Mouse (Mus musculus) stomach, postnatal 0 days (tissue): ENCODE measurements at regions not wholly inside any gene's neighbourhood (a gene's known extent, or its start where the extent isn't known, plus 50 kb on each side); places are given as distances from the start of the nearest gene placed in this dataset.
A peak's percentile ranks its signal among the peaks of the same experiment; 100 is the strongest.

ENCODE experiments used
- ATAC-seq: fragments of 200-750 bp; cut with Nextera tagmentation; 2 replicates; pipeline ENCODE4 v1.8.0; 2017; ENCODE audit not compliant: low FRiP score, low TSS enrichment
- DNase-seq: peaks from one replicate; pipeline ENCODE4 v3.0.0-alpha.2; 2016; ENCODE audit warnings: low spot score
- H3K27ac ChIP-seq: fragments of 300-500 bp; sonication (generic); replicated peaks from 2 replicates; pipeline ENCODE4 v1.5.1; 2014; ENCODE audit warnings: mild to moderate bottlenecking, control low read depth
- H3K27me3 ChIP-seq: fragments of 300-500 bp; sonication (generic); 2 replicates; pipeline ENCODE4 v1.6.1; 2014; ENCODE audit warnings: low read length; ENCODE audit not compliant: control insufficient read depth, insufficient read depth
- H3K36me3 ChIP-seq: fragments of 300-500 bp; sonication (generic); 2 replicates; pipeline ENCODE4 v1.6.1; 2014; ENCODE audit warnings: low read length, mixed read lengths; ENCODE audit not compliant: control insufficient read depth, insufficient read depth
- H3K4me1 ChIP-seq: fragments of 300-500 bp; sonication (generic); replicated peaks from 2 replicates; pipeline ENCODE4 v1.6.1; 2014; ENCODE audit warnings: antibody characterized with exemption; ENCODE audit not compliant: control insufficient read depth, insufficient read depth
- H3K4me2 ChIP-seq: fragments of 300-500 bp; sonication (generic); replicated peaks from 2 replicates; pipeline ENCODE4 v1.6.1; 2014; ENCODE audit warnings: low read depth, mild to moderate bottlenecking, control low read depth, moderate library complexity
- H3K4me3 ChIP-seq: fragments of 300-500 bp; sonication (generic); 2 replicates; pipeline ENCODE4 v1.5.1; 2014; ENCODE audit warnings: low read depth, low read length, control low read depth
- H3K9ac ChIP-seq: fragments of 300-500 bp; sonication (generic); 2 replicates; pipeline ENCODE4 v1.6.1; 2014; ENCODE audit warnings: mild to moderate bottlenecking, low read length, control low read depth, mixed read lengths
- H3K9me3 ChIP-seq: fragments of 300-500 bp; sonication (generic); 2 replicates; pipeline ENCODE4 v1.6.1; 2016; ENCODE audit warnings: low read length; ENCODE audit not compliant: control insufficient read depth
- CTCF ChIP-seq: IDR thresholded peaks from 2 replicates; pipeline ENCODE4 v1.5.1; 2016; ENCODE audit warnings: antibody characterized with exemption, low read depth, mild to moderate bottlenecking, moderate library complexity
- EP300 ChIP-seq: optimal IDR thresholded peaks from 2 replicates; pipeline ENCODE3; 2016; ENCODE audit warnings: antibody characterized with exemption
- WGBS: fragments of 180-500 bp; shearing (Covaris S2); extraction: QIAGEN DNeasy Blood & Tissue Kit; methylation state at CpG from one replicate; pipeline ENCODE4 v1.1.7; 2014; 5-methylcytosine and 5-hydroxymethylcytosine counted together

GRCm38 (mm10) chr2:47424910-47425309 lies 1389.0 kb upstream of the Acvr2a start:
- H3K9me3 ChIP-seq, result no peaks in the 10 kb centered on the region
- 24% methylated on average over 6 of the region's 6 CpGs for WGBS
- H3K36me3 ChIP-seq, result no peaks in the 10 kb centered on the region
- no peaks in the 10 kb centered on the region for H3K27me3 ChIP-seq
- no peaks in the 10 kb centered on the region for H3K4me1 ChIP-seq
- TF ChIP-seq EP300, result no peak
- peak; percentile 66 for TF ChIP-seq CTCF
- no peak overlapping the region for H3K4me3 ChIP-seq
- H3K9ac ChIP-seq, result no peak overlapping the region
- no peak overlapping the region for H3K27ac ChIP-seq
- ATAC-seq, result no peak
- no peak overlapping the region for H3K4me2 ChIP-seq
- no peak for DNase-seq

GRCm38 (mm10) chr2:47429843-47430242 lies 1384.1 kb upstream of the Acvr2a start:
- no peak overlapping the region for H3K4me2 ChIP-seq
- 73% methylated on average over 2 of the region's 2 CpGs for WGBS
- ATAC-seq, result no peak

GRCm38 (mm10) chr2:47466043-47466442 lies 1347.9 kb upstream of the Acvr2a start:
- 64% methylated on average over 4 of the region's 4 CpGs for WGBS
- no peak overlapping the region for H3K4me2 ChIP-seq
- no peak for DNase-seq
- no peak overlapping the region for H3K27ac ChIP-seq
- H3K4me3 ChIP-seq, result no peak overlapping the region
- H3K9me3 ChIP-seq, result no peaks in the 10 kb centered on the region
- no peak overlapping the region for H3K9ac ChIP-seq
- TF ChIP-seq CTCF (peak; percentile 45), EP300 (no peak)
- no peak for ATAC-seq
- no peaks in the 10 kb centered on the region for H3K36me3 ChIP-seq
- H3K27me3 ChIP-seq, result no peaks in the 10 kb centered on the region
- H3K4me1 ChIP-seq, result no peaks in the 10 kb centered on the region

More at GRCm38 (mm10) chr2:47429843-47430242, 1384.1 kb upstream of the Acvr2a start:
- no peak overlapping the region for H3K4me3 ChIP-seq
- DNase-seq, result no peak
- H3K4me1 ChIP-seq, result no peaks in the 10 kb centered on the region
- H3K36me3 ChIP-seq, result no peaks in the 10 kb centered on the region
- no peak overlapping the region for H3K27ac ChIP-seq
- no peaks in the 10 kb centered on the region for H3K9me3 ChIP-seq
- no peak for TF ChIP-seq CTCF
- no peak for TF ChIP-seq EP300
- H3K27me3 ChIP-seq, result no peaks in the 10 kb centered on the region
- no peak overlapping the region for H3K9ac ChIP-seq

GRCm38 (mm10) chr2:47491874-47492539 lies 1321.9 kb upstream of the Acvr2a start:
- ATAC-seq, result no peak
- H3K4me3 ChIP-seq, result no peak overlapping the region

More at GRCm38 (mm10) chr2:47491874-47492539, 1321.9 kb upstream of the Acvr2a start:
- WGBS, result 13% methylated on average over 5 of the region's 5 CpGs
- Histone ChIP-seq H3K4me1 (no peaks in the 10 kb centered on the region), H3K9ac (no peak overlapping the region), H3K9me3 (no peaks in the 10 kb centered on the region), H3K27me3 (no peaks in the 10 kb centered on the region), H3K36me3 (no peaks in the 10 kb centered on the region), H3K27ac (no peak overlapping the region), H3K4me2 (no peak overlapping the region)
- TF ChIP-seq EP300, result no peak
- peak; percentile 81 for TF ChIP-seq CTCF
- peak; percentile 27 for DNase-seq
